Mouse (Mus musculus): ENCODE data around the gene Lsr. TPM values are rescaled to one million over a fixed set of nuclear protein-coding genes. Genes with fewer than 3 reads are reported as not detected.
"Not testable (repeated sequence)": the region's sequence is repeated elsewhere in the genome, so short reads cannot be mapped to it uniquely, and the experiment has no call there.

The Lsr gene
- polyA plus RNA-seq, 1 experiment from 2014 or later, result 16.6 TPM

- Histone ChIP-seq H3K9me3 (ENCODE audit: control insufficient read depth, low read length) (no peaks in the 10 kb centered on the region), H3K4me1 (ENCODE audit: control insufficient read depth, insufficient read depth, low read length) (peaks cover 4% of the 10 kb centered on the region; the same call in 1 of the 2 replicates), H3K27me3 (ENCODE audit: control insufficient read depth, insufficient read depth, low read length) (no peaks in the 10 kb centered on the region), H3K9ac (ENCODE audit: low read length) (no peak overlapping the region), H3K4me2 (ENCODE audit: low read depth) (no peak overlapping the region), H3K27ac (ENCODE audit: low read depth, low read length) (no peak overlapping the region), H3K36me3 (ENCODE audit: control insufficient read depth, insufficient read depth, low read length) (peaks cover 15% of the 10 kb centered on the region), H3K4me3 (ENCODE audit: low read depth, low read length) (no peak overlapping the region)
- ATAC-seq (ENCODE audit: insufficient read depth, low FRiP score, low TSS enrichment) (no peak), DNase-seq (ENCODE audit: low spot score) (no peak)
- WGBS, result 95% methylated on average over 16 of the region's 16 CpGs
Observed at GRCm38 (mm10) chr7:30952441-30953265, 20.6 kb downstream of the Lsr start.

- not testable (repeated sequence) for H3K9ac ChIP-seq (ENCODE audit: low read length); H3K27me3 ChIP-seq (ENCODE audit: control insufficient read depth, insufficient read depth, low read length); H3K27ac ChIP-seq (ENCODE audit: low read depth, low read length); H3K9me3 ChIP-seq (ENCODE audit: control insufficient read depth, low read length); ATAC-seq (ENCODE audit: insufficient read depth, low FRiP score, low TSS enrichment); H3K4me1 ChIP-seq (ENCODE audit: control insufficient read depth, insufficient read depth, low read length); H3K4me3 ChIP-seq (ENCODE audit: low read depth, low read length); DNase-seq (ENCODE audit: low spot score); H3K4me2 ChIP-seq (ENCODE audit: low read depth)
- peaks cover 15% of the 10 kb centered on the region for H3K36me3 ChIP-seq (ENCODE audit: control insufficient read depth, insufficient read depth, low read length)
- WGBS, result 91% methylated on average over 3 of the region's 3 CpGs
Observed at GRCm38 (mm10) chr7:30949902-30950301, 23.4 kb downstream of the Lsr start.

DNA sequence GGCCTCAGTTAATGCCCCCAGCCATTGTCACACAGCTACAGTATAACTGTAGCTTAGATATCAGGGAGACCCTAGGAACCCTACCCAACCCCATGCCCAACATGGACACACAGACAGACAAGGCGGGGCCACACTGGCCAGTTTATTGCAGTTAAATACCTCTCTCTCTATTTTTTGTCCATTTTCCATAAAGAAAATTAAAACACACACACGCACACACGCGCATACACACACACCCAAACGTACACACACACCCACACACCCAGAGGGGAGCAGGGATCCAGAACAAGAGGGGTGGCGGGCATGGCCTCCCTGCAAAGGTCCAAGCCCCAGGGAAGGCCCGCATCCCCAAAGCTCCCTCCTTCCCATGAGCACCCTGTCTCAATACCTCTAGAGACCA lies 27.4 kb downstream of the Lsr start:
- H3K4me2 ChIP-seq (ENCODE audit: low read depth), result no peak overlapping the region
- DNase-seq (ENCODE audit: low spot score), result no peak
- no peak overlapping the region for H3K9ac ChIP-seq (ENCODE audit: low read length)
- no peaks in the 10 kb centered on the region for H3K9me3 ChIP-seq (ENCODE audit: control insufficient read depth, low read length)
- no peak overlapping the region for H3K27ac ChIP-seq (ENCODE audit: low read depth, low read length)
- peaks cover 3% of the 10 kb centered on the region; the same call in 1 of the 2 replicates for H3K36me3 ChIP-seq (ENCODE audit: control insufficient read depth, insufficient read depth, low read length)
- ATAC-seq (ENCODE audit: insufficient read depth, low FRiP score, low TSS enrichment), result no peak
- WGBS, result 90% methylated on average over 7 of the region's 7 CpGs
- no peak overlapping the region for H3K4me3 ChIP-seq (ENCODE audit: low read depth, low read length)
- H3K27me3 ChIP-seq (ENCODE audit: control insufficient read depth, insufficient read depth, low read length), result no peaks in the 10 kb centered on the region
- H3K4me1 ChIP-seq (ENCODE audit: control insufficient read depth, insufficient read depth, low read length), result no peaks in the 10 kb centered on the region

DNA sequence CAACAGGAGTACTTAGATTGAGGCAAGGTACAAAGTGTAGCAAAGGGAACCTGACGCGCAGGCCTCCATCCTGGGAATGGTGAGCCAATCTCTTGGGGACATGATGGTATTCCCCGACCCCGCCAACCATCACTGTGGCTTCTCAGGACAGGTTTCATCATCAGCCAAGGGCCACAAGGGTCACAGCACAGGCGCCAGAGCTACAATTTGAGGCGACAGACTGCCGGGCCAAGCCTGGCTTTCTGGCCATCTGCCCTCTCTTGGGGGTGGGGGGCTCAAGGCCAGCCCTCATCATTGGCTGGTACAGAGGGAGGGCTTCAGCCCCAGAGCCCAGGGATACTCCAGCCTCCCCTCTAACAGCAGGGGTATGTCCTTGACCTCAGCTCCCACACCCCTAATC lies 27.8 kb downstream of the Lsr start:
- not testable (repeated sequence) for H3K36me3 ChIP-seq (ENCODE audit: control insufficient read depth, insufficient read depth, low read length); H3K4me1 ChIP-seq (ENCODE audit: control insufficient read depth, insufficient read depth, low read length); H3K4me3 ChIP-seq (ENCODE audit: low read depth, low read length); H3K4me2 ChIP-seq (ENCODE audit: low read depth); H3K9me3 ChIP-seq (ENCODE audit: control insufficient read depth, low read length); ATAC-seq (ENCODE audit: insufficient read depth, low FRiP score, low TSS enrichment); H3K27ac ChIP-seq (ENCODE audit: low read depth, low read length); H3K9ac ChIP-seq (ENCODE audit: low read length); H3K27me3 ChIP-seq (ENCODE audit: control insufficient read depth, insufficient read depth, low read length); DNase-seq (ENCODE audit: low spot score)
- 94% methylated on average over 7 of the region's 7 CpGs for WGBS

DNA sequence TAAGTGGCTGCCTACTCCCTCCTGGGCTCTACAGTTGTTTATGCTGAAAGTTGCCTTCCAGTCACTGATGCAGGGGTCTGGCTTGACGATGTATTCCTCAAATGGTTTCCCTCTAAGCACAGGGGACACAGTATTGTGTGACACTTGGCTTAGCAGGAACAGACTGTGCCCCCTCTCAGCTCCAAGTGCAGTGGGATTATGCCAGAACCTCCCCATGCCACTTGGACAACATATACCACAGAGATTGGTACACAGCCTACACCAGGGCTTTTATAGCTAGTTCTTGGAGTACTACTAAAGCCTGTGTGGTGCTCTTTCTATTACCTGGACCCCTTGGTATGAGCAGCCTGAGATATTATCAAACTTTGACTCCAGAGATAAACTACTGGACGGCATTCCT lies 28.6 kb downstream of the Lsr start:
- not testable (repeated sequence) for H3K4me2 ChIP-seq (ENCODE audit: low read depth); H3K27me3 ChIP-seq (ENCODE audit: control insufficient read depth, insufficient read depth, low read length); H3K36me3 ChIP-seq (ENCODE audit: control insufficient read depth, insufficient read depth, low read length); H3K27ac ChIP-seq (ENCODE audit: low read depth, low read length); DNase-seq (ENCODE audit: low spot score); H3K4me1 ChIP-seq (ENCODE audit: control insufficient read depth, insufficient read depth, low read length); H3K4me3 ChIP-seq (ENCODE audit: low read depth, low read length); ATAC-seq (ENCODE audit: insufficient read depth, low FRiP score, low TSS enrichment); H3K9me3 ChIP-seq (ENCODE audit: control insufficient read depth, low read length); H3K9ac ChIP-seq (ENCODE audit: low read length)
- 80% methylated on average over 2 of the region's 2 CpGs for WGBS

GRCm38 (mm10) chr7:30943909-30944635 lies 29.2 kb downstream of the Lsr start, which contains the start of gene Hamp:
TSS of gene Hamp (minus strand) at chr7:30944032.
- WGBS, result 71% methylated on average over 9 of the region's 9 CpGs
- no peaks in the 10 kb centered on the region for H3K27me3 ChIP-seq (ENCODE audit: control insufficient read depth, insufficient read depth, low read length)
- H3K4me2 ChIP-seq (ENCODE audit: low read depth), result no peak within 1 kb of the TSS
- no peak within 1 kb of the TSS for H3K4me3 ChIP-seq (ENCODE audit: low read depth, low read length)
- H3K4me1 ChIP-seq (ENCODE audit: control insufficient read depth, insufficient read depth, low read length), result no peaks in the 10 kb centered on the region
- no peak within 1 kb of the TSS for H3K27ac ChIP-seq (ENCODE audit: low read depth, low read length)
- no peaks in the 10 kb centered on the region; the same call in 1 of the 2 replicates for H3K36me3 ChIP-seq (ENCODE audit: control insufficient read depth, insufficient read depth, low read length)
- ATAC-seq (ENCODE audit: insufficient read depth, low FRiP score, low TSS enrichment) (no peak), DNase-seq (ENCODE audit: low spot score) (no peak)
- H3K9ac ChIP-seq (ENCODE audit: low read length), result no peak within 1 kb of the TSS
- H3K9me3 ChIP-seq (ENCODE audit: control insufficient read depth, low read length), result no peaks in the 10 kb centered on the region

DNA sequence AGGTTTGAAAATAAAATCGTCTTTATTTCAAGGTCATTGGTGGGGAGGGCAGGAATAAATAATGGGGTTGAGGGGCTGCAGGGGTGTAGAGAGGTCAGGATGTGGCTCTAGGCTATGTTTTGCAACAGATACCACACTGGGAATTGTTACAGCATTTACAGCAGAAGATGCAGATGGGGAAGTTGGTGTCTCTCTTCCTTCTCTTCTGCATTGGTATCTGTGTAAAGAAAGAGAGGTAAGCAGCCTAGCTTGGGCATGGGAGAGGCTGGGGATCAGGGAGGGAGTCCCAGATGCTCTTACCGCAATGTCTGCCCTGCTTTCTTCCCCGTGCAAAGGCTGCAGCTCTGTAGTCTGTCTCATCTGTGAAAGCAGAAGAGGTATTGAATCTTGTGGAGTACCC lies 30.9 kb downstream of the Lsr start:
- H3K4me1 ChIP-seq (ENCODE audit: control insufficient read depth, insufficient read depth, low read length); H3K27me3 ChIP-seq (ENCODE audit: control insufficient read depth, insufficient read depth, low read length); H3K27ac ChIP-seq (ENCODE audit: low read depth, low read length); ATAC-seq (ENCODE audit: insufficient read depth, low FRiP score, low TSS enrichment); H3K4me2 ChIP-seq (ENCODE audit: low read depth); H3K9me3 ChIP-seq (ENCODE audit: control insufficient read depth, low read length); H3K4me3 ChIP-seq (ENCODE audit: low read depth, low read length); DNase-seq (ENCODE audit: low spot score); H3K36me3 ChIP-seq (ENCODE audit: control insufficient read depth, insufficient read depth, low read length); H3K9ac ChIP-seq (ENCODE audit: low read length): not testable (repeated sequence)
- 59% methylated on average over 3 of the region's 3 CpGs for WGBS

- not testable (repeated sequence) for H3K27me3 ChIP-seq (ENCODE audit: control insufficient read depth, insufficient read depth, low read length)
- WGBS, result 64% methylated on average over 1 of the region's 1 CpGs
Observed at GRCm38 (mm10) chr7:30940070-30940469, 33.2 kb downstream of the Lsr start.

More at GRCm38 (mm10) chr7:30940070-30940469, 33.2 kb downstream of the Lsr start:
- H3K4me1 ChIP-seq (ENCODE audit: control insufficient read depth, insufficient read depth, low read length); H3K4me2 ChIP-seq (ENCODE audit: low read depth); H3K4me3 ChIP-seq (ENCODE audit: low read depth, low read length); ATAC-seq (ENCODE audit: insufficient read depth, low FRiP score, low TSS enrichment); DNase-seq (ENCODE audit: low spot score); H3K27ac ChIP-seq (ENCODE audit: low read depth, low read length); H3K9me3 ChIP-seq (ENCODE audit: control insufficient read depth, low read length); H3K36me3 ChIP-seq (ENCODE audit: control insufficient read depth, insufficient read depth, low read length); H3K9ac ChIP-seq (ENCODE audit: low read length): not testable (repeated sequence)
